Mouse (Mus musculus) intestine, embryonic 14.5 days (tissue): ENCODE data around the gene Evx2. TPM values are rescaled to one million over a fixed set of nuclear protein-coding genes. Genes with fewer than 3 reads are reported as not detected.
A peak's percentile ranks its signal among the peaks of the same experiment; 100 is the strongest.

Source experiments
- ATAC-seq: fragments of 200-750 bp; cut with Nextera tagmentation; replicated peaks from 2 replicates; pipeline ENCODE4 v1.8.0; 2017; ENCODE audit warnings: low read depth, moderate number of reproducible peaks, moderate TSS enrichment, moderate library complexity; ENCODE audit not compliant: low FRiP score, low TSS enrichment
- DNase-seq: peaks from one replicate; pipeline ENCODE4 v3.0.0-alpha.2; 2018; ENCODE audit warnings: low spot score
- H3K27ac ChIP-seq: fragments of 300-500 bp; sonication (generic); 2 replicates; pipeline ENCODE4 v1.5.1; 2014; ENCODE audit warnings: low read depth, mild to moderate bottlenecking, control low read depth
- H3K27me3 ChIP-seq: fragments of 300-500 bp; sonication (generic); replicated peaks from 2 replicates; pipeline ENCODE4 v1.6.1; 2014; ENCODE audit warnings: low read length, control low read depth; ENCODE audit not compliant: control insufficient read depth, insufficient read depth
- H3K36me3 ChIP-seq: fragments of 300-500 bp; sonication (generic); 2 replicates; pipeline ENCODE4 v1.6.1; 2014; ENCODE audit warnings: low read length, control low read depth; ENCODE audit not compliant: control insufficient read depth, insufficient read depth
- H3K4me1 ChIP-seq: fragments of 300-500 bp; sonication (generic); replicated peaks from 2 replicates; pipeline ENCODE4 v1.6.1; 2014; ENCODE audit warnings: low read length, control low read depth, mixed read lengths; ENCODE audit not compliant: control insufficient read depth, insufficient read depth
- H3K4me2 ChIP-seq: fragments of 300-500 bp; sonication (generic); 2 replicates; pipeline ENCODE4 v1.6.1; 2014; ENCODE audit warnings: low read length
- H3K4me3 ChIP-seq: fragments of 300-500 bp; sonication (generic); 2 replicates; pipeline ENCODE4 v1.5.1; 2014; ENCODE audit warnings: low read depth, low read length, control low read depth, mixed read lengths
- H3K9ac ChIP-seq: fragments of 300-500 bp; sonication (generic); 2 replicates; pipeline ENCODE4 v1.6.1; 2014; ENCODE audit warnings: mild to moderate bottlenecking, low read length
- H3K9me3 ChIP-seq: fragments of 300-500 bp; sonication (generic); 2 replicates; pipeline ENCODE4 v1.6.1; 2016; ENCODE audit warnings: low read length, control low read depth; ENCODE audit not compliant: control insufficient read depth
- WGBS: fragments of 180-500 bp; shearing (Covaris S2); extraction: QIAGEN DNeasy Blood & Tissue Kit; methylation state at CpG from one replicate; pipeline ENCODE4 v1.1.7; 2014; 5-methylcytosine and 5-hydroxymethylcytosine counted together
- polyA plus RNA-seq: library from polyadenylated mRNA; unstranded; fragments of >200 nt; fragmentation: Nextera tagmentation; extraction: Ambion mirVana; gene quantifications from 2 replicates; pipeline ENCODE4 v1.2.1, GENCODE M21; 2014

The Evx2 gene
- polyA plus RNA-seq, 1 experiment from 2014 or later, result not detected

DNA sequence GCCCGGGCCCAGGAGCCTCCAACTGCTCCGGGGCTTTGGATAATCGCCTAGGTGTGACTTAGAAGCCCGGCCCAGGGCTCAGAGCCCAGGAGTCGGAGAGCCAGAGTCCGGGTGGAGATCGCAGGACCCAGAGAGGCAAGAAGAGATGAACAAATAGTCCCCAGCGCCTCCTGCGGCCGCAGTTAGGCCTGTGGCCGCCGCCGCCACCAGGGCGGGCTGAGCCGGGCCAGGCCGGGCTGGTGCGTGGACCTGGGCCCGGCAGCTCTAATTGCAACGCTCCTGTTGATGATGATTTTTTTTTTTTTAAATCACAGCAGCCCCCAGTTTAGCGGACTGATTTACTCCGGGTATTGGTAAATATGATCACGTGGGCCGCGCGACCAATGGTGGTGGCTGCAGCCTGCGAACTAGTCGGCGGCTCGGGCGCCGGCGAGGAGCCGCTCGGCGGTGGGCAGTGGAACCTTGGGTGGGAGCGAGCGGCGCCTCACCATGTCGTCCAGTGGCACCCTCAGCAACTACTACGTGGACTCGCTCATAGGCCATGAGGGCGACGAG lies 38.3 kb upstream of the Evx2 start, which contains the start of gene Hoxd9:
Gene Hoxd9 (plus strand): TSS at position 161 of the 555 bp plus-strand sequence.
- ATAC-seq, result peak; percentile 65
- DNase-seq, result peak; percentile 85
- Histone ChIP-seq H3K4me2 (peak within 1 kb of the TSS; percentile 51), H3K4me1 (no peaks in the 10 kb centered on the region), H3K27ac (peak within 1 kb of the TSS; percentile 76), H3K36me3 (no peaks in the 10 kb centered on the region), H3K9ac (peak within 1 kb of the TSS; percentile 52), H3K4me3 (peak within 1 kb of the TSS; percentile 37), H3K27me3 (peaks cover 99% of the 10 kb centered on the region), H3K9me3 (no peaks in the 10 kb centered on the region)
- WGBS, result 2% methylated on average over 43 of the region's 43 CpGs

DNA sequence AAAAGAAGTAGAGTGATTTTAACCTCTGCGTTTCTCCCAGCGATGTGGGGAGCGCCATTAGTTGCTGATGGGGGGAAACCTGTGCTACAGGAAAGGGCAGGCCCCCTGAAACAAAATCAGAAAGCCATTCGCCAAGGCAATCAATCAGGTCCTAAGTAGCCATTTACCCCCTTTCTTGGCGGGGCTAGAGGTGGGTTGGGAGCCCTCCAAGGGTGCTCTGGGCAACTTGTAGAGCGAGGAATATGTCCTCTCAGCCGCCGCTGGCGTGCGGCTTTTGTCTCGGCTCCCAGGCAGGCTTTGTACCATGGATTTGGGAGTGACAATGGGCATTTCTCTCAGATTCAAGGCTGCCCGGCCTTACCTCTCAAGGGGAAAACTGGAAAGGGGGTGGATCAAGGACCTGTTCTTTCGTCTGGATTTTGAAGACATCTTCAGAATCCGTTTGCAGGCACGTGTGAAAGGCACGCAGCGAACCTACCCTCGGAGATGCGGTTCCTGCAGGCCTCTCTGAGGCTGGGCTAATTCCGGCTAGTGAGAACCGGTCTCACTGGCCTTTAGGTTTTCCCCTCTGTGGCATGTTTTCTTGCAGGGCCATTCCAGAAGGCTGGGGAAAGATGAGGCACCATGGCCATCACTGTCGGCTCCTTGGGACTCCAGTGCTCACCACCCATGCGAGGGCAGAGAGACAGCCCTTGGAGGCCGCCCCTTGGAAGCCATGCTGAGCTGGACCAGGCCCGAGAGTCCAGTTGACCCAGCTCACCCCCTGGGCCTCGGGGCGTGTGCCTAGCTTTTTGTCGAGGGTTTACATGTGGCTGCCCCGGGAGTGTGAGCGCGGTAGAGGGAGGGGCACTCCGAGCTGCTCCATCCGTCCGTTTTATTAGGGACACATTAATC lies 37.3 kb upstream of the Evx2 start:
- Histone ChIP-seq H3K27ac (peak overlapping the region; percentile 76; the same call in 1 of the 2 replicates), H3K4me3 (peak overlapping the region; percentile 16), H3K4me2 (peak overlapping the region; percentile 51), H3K9me3 (no peaks in the 10 kb centered on the region), H3K9ac (peak overlapping the region; percentile 22; the same call in 1 of the 2 replicates), H3K36me3 (no peaks in the 10 kb centered on the region), H3K27me3 (peaks cover 100% of the 10 kb centered on the region), H3K4me1 (no peaks in the 10 kb centered on the region)
- 5% methylated on average over 34 of the region's 34 CpGs for WGBS
- ATAC-seq (no peak; the same call in 1 of the 2 replicates), DNase-seq (peak; percentile 79)

DNA sequence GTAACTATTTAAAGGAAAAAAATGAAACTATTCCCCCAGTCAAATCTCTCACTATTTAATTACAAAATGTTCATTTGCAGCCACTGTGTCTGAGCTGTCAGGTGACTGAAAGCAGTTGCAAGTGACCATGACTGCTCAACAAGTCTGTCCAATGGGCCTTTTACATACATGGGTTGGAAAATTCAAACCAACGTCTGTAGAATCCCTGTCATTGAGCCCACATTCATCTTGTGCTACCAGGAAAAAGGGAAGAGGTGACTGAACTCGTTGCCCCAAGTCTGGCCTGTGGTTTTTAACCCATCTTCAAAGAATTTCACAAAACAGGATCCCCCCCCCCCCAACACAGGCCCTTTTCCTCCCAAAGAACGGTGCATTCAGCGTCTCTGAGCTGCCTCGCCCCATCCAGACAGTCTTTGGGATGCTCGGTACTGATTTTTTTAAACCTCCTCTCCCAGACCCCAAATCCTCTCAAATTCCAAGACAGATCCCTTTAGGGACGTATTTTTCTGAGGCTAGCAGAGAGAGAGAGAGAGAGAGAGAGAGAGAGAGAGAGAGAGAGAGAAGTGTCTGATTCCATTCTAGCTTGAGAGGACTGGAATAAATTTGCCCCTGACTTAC lies 36.6 kb upstream of the Evx2 start:
- Histone ChIP-seq H3K9ac (peak overlapping the region; percentile 2; the same call in 1 of the 2 replicates), H3K27me3 (peaks cover 100% of the 10 kb centered on the region), H3K9me3 (no peaks in the 10 kb centered on the region), H3K4me1 (no peaks in the 10 kb centered on the region), H3K4me3 (no peak overlapping the region), H3K27ac (peak overlapping the region; percentile 76), H3K36me3 (no peaks in the 10 kb centered on the region), H3K4me2 (peak overlapping the region; percentile 51)
- no peak for ATAC-seq
- peak; percentile 50 for DNase-seq
- WGBS, result 13% methylated on average over 7 of the region's 7 CpGs

DNA sequence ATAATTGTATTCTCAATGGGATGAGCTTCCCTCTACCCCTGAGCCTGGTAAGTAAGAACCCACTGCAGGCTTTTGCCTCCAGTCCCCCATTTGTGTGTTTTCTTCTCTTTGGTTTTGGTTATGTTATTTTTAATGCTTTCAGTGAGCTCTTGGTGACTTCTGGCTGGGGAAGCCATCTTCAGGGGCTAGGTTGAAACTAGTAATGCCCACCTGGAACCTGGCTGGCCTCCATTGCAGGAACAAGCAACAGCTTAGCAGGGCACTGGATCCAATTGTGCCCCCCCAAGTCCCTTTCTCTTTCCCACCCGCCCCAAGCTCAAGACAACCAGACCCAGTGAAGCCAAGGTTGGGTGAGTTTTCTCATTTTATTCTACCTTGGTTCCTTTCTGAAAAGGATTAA lies 36.0 kb upstream of the Evx2 start:
- Histone ChIP-seq H3K9me3 (no peaks in the 10 kb centered on the region), H3K27ac (peak overlapping the region; percentile 76; the same call in 1 of the 2 replicates), H3K4me1 (no peaks in the 10 kb centered on the region), H3K9ac (peak overlapping the region; percentile 2; the same call in 1 of the 2 replicates), H3K4me2 (peak overlapping the region; percentile 51; the same call in 1 of the 2 replicates), H3K36me3 (no peaks in the 10 kb centered on the region), H3K27me3 (peaks cover 100% of the 10 kb centered on the region), H3K4me3 (peak overlapping the region; percentile 30; the same call in 1 of the 2 replicates)
- no peak for ATAC-seq
- DNase-seq, result peak; percentile 51
- WGBS, result 13% methylated on average over 1 of the region's 1 CpGs

DNA sequence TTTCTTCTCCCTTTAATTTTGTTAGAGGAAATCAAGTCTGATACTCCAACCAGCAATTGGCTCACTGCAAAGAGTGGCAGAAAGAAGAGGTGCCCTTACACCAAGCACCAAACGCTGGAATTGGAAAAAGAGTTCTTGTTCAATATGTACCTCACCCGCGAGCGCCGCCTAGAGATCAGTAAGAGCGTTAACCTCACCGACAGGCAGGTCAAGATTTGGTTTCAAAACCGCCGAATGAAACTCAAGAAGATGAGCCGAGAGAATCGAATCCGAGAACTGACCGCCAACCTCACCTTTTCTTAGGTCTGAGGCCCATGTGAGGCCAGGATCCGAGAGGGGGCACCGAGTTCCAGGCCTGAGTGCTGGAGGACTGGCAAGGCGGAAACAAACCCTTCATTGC lies 34.7 kb upstream of the Evx2 start:
- Histone ChIP-seq H3K36me3 (no peaks in the 10 kb centered on the region), H3K9me3 (no peaks in the 10 kb centered on the region), H3K4me3 (peak overlapping the region; percentile 30), H3K27me3 (peaks cover 100% of the 10 kb centered on the region), H3K4me2 (peak overlapping the region; percentile 16; the same call in 1 of the 2 replicates), H3K4me1 (no peaks in the 10 kb centered on the region), H3K9ac (no peak overlapping the region), H3K27ac (peak overlapping the region; percentile 57; the same call in 1 of the 2 replicates)
- ATAC-seq (no peak), DNase-seq (peak; percentile 77)
- 4% methylated on average over 16 of the region's 16 CpGs for WGBS

DNA sequence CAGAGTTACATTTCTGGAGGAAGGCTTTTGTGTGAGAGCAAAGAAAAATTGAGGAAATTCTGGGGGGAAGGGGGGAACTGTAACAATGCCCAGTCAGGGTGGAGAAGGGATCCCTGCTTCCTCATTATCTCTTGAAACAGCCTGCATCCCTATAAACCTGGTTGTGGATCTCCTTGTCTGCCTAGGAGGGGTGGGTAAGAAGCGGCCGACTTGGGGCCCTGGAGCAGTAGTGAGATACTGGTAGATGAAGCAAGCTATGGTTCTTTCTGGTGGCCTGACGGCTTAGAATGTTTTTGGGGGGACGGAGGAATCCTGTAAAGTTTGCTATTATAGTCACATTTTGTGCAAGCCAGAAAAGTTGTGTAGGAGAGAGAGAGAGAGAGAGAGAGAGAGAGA lies 34.1 kb upstream of the Evx2 start:
- H3K27me3 ChIP-seq, result peaks cover 100% of the 10 kb centered on the region
- peak overlapping the region; percentile 41; the same call in 1 of the 2 replicates for H3K4me2 ChIP-seq
- DNase-seq (no peak), ATAC-seq (no peak)
- H3K4me3 ChIP-seq, result peak overlapping the region; percentile 30
- peak overlapping the region; percentile 53 for H3K9ac ChIP-seq
- WGBS, result 12% methylated on average over 4 of the region's 4 CpGs
- peak overlapping the region; percentile 57; the same call in 1 of the 2 replicates for H3K27ac ChIP-seq
- H3K4me1 ChIP-seq, result no peaks in the 10 kb centered on the region
- H3K9me3 ChIP-seq, result no peaks in the 10 kb centered on the region
- H3K36me3 ChIP-seq, result no peaks in the 10 kb centered on the region

DNA sequence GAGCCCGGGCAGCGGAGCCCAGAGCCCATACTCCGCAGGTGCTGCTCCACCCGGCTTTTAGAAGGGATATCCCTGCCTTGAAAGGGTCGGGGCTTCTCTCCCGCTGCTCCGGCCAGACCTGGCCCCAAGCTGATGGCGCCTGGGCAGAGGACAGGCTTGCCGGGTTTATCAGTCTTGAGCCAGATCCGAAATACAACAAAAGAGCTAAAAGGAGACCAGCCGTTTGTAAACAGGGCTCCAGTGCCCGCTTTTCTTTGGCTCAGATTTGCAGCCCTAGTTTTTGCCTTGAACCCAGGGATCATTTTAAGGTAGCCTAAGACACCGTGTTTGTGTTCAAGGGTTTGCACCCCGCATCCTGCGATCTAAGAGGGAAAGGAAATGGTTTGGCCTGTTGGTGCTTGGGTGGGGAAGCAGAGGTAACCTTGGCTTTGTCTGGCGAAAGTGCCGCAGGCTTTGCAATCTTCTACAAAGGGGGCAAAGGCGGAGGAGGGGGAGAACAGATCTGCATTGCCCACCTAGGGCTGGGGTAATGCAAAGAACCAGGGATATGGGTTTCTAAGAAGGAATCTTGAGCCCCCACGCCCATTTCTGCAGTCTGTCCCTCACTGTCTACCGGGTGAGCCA lies 33.6 kb upstream of the Evx2 start:
- Histone ChIP-seq H3K4me3 (peak overlapping the region; percentile 30), H3K9me3 (no peaks in the 10 kb centered on the region), H3K4me2 (peak overlapping the region; percentile 41), H3K4me1 (no peaks in the 10 kb centered on the region), H3K9ac (peak overlapping the region; percentile 53), H3K36me3 (no peaks in the 10 kb centered on the region), H3K27me3 (peaks cover 100% of the 10 kb centered on the region), H3K27ac (peak overlapping the region; percentile 57)
- WGBS, result 6% methylated on average over 20 of the region's 20 CpGs
- ATAC-seq, result no peak
- DNase-seq, result no peak
